Mouse (Mus musculus) kidney, embryonic 14.5 days (tissue): ENCODE measurements around the gene Foxn4. TPM values are rescaled to one million over a fixed set of nuclear protein-coding genes. Genes with fewer than 3 reads are reported as not detected.
A peak's percentile ranks its signal among the peaks of the same experiment; 100 is the strongest.

Experiments used
- ATAC-seq: fragments of 200-750 bp; cut with Nextera tagmentation; 2 replicates; pipeline ENCODE4 v1.8.0; 2017; ENCODE audit warnings: moderate number of reproducible peaks, mild to moderate bottlenecking, moderate TSS enrichment, moderate library complexity; ENCODE audit not compliant: low FRiP score, low TSS enrichment
- H3K27ac ChIP-seq: fragments of 300-500 bp; sonication (generic); 2 replicates; pipeline ENCODE4 v1.5.1; 2014; ENCODE audit warnings: low read depth, mild to moderate bottlenecking, low read length, moderate library complexity, mixed read lengths
- H3K27me3 ChIP-seq: fragments of 300-500 bp; sonication (generic); 2 replicates; pipeline ENCODE4 v1.6.1; 2014; ENCODE audit warnings: mild to moderate bottlenecking, low read length; ENCODE audit not compliant: control insufficient read depth, insufficient read depth
- H3K36me3 ChIP-seq: fragments of 300-500 bp; sonication (generic); 2 replicates; pipeline ENCODE4 v1.6.1; 2014; ENCODE audit warnings: low read length, mixed read lengths; ENCODE audit not compliant: control insufficient read depth, insufficient read depth
- H3K4me1 ChIP-seq: fragments of 300-500 bp; sonication (generic); 2 replicates; pipeline ENCODE4 v1.6.1; 2014; ENCODE audit warnings: low read length, mixed read lengths; ENCODE audit not compliant: control insufficient read depth, insufficient read depth
- H3K4me2 ChIP-seq: fragments of 300-500 bp; sonication (generic); replicated peaks from 2 replicates; pipeline ENCODE4 v1.6.1; 2014; ENCODE audit warnings: low read depth, mild to moderate bottlenecking, low read length
- H3K4me3 ChIP-seq: fragments of 300-500 bp; sonication (generic); 2 replicates; pipeline ENCODE4 v1.5.1; 2014; ENCODE audit warnings: mild to moderate bottlenecking, low read length
- H3K9ac ChIP-seq: fragments of 300-500 bp; sonication (generic); 2 replicates; pipeline ENCODE4 v1.6.1; 2014; ENCODE audit warnings: low read depth, mild to moderate bottlenecking, low read length, moderate library complexity
- H3K9me3 ChIP-seq: fragments of 300-500 bp; sonication (generic); 2 replicates; pipeline ENCODE4 v1.6.1; 2016; ENCODE audit warnings: low read length; ENCODE audit not compliant: control insufficient read depth
- WGBS: fragments of 180-500 bp; shearing (Covaris S2); extraction: QIAGEN DNeasy Blood & Tissue Kit; methylation state at CpG from one replicate; pipeline ENCODE4 v1.1.7; 2014; 5-methylcytosine and 5-hydroxymethylcytosine counted together
- polyA plus RNA-seq: library from polyadenylated mRNA; unstranded; fragments of >200 nt; fragmentation: Nextera tagmentation; extraction: Ambion mirVana; gene quantifications from 2 replicates; pipeline ENCODE4 v1.2.1, GENCODE M21; 2014

The Foxn4 gene
- 0.11 TPM in 1 of 2 replicates, not detected in the other for polyA plus RNA-seq

DNA sequence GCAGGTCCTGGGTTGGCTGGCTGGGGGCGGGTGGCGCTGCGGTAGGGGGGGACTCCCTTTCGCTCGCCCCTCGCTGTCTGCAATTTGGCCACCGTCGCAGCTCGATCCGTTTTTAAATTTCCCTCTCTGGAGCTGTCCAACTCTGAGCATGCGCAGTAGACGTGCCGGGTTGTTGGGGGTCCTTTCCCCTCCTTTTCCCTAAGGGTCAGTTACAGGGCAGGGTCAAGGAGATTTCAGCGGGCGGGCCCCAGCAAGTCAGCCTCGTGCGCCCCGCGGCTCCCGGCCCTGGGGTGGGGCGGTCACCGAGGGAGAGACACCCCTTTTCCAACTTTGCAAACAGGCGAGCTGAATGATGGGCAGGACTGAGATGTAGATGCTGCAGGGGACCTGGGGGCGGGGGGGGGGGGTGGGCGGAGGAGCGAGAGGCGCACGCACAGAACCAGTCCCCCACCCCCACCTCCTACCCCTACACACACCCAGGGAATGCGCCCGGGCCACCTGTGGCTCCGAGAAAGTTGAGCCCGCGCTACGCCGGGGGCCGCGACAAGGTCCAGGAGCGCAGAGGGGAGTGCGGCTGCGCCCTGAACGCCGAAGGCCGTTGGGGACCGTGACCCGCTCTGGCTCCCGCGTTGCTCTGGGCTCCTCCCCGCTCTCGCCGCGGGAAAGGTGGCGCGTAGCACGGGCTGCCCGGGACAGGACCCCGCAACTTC, at the start of gene Foxn4:
Foxn4 (minus strand) TSS at position 115 of the 710 bp plus-strand sequence.
- Histone ChIP-seq H3K4me1 (peaks cover 7% of the 10 kb centered on the region), H3K9me3 (no peaks in the 10 kb centered on the region), H3K4me3 (peak within 1 kb of the TSS; percentile 34), H3K4me2 (peak within 1 kb of the TSS; percentile 67), H3K27me3 (peaks cover 68% of the 10 kb centered on the region), H3K9ac (peak within 1 kb of the TSS; percentile 7; the same call in 1 of the 2 replicates), H3K36me3 (no peaks in the 10 kb centered on the region), H3K27ac (no peak within 1 kb of the TSS)
- peak; percentile 56; the same call in 1 of the 2 replicates for ATAC-seq
- under 1% methylated on average over 32 of the region's 56 CpGs for WGBS

DNA sequence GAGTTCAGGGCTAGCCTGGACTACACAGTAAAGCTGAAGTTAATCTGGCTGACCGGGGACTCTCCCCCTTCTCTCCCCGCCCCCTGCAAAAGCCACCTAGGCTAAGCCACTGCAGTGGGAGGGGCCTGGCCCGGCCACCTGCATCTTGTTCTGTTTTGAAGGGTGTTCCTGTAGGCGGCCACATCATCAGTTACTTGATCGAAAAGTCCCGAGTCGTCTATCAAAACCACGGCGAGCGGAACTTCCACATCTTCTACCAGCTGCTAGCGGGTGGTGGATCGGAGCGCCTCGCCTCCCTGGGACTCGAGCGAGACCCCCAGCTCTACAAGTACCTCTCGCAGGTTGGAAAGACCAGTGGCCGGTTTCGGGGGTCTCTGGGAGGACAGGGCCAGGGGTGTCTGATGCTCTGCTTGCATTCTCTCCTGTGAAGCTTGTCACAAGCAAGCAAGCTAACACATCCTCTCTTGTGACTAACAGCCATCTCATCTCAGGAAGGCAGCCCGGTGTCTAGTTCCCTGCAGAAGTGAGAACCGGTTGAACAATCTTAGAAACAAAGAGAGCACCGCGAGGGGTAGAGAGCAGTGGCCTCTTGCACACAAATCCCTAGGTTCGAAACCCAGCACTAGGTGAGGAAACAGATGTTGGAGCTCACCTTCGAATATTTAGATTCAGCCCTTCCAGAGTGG, 49.6 kb upstream of the Foxn4 start:
- Histone ChIP-seq H3K9ac (no peak overlapping the region), H3K4me3 (no peak overlapping the region), H3K36me3 (no peaks in the 10 kb centered on the region), H3K4me1 (no peaks in the 10 kb centered on the region), H3K4me2 (no peak overlapping the region; the same call in 1 of the 2 replicates), H3K9me3 (no peaks in the 10 kb centered on the region), H3K27ac (no peak overlapping the region), H3K27me3 (0 out of 2 replicates have a peak, but pooled peaks cover 6% of the 10 kb centered on the region)
- WGBS = 64% methylated on average over 25 of the region's 25 CpGs
- no peak for ATAC-seq

DNA sequence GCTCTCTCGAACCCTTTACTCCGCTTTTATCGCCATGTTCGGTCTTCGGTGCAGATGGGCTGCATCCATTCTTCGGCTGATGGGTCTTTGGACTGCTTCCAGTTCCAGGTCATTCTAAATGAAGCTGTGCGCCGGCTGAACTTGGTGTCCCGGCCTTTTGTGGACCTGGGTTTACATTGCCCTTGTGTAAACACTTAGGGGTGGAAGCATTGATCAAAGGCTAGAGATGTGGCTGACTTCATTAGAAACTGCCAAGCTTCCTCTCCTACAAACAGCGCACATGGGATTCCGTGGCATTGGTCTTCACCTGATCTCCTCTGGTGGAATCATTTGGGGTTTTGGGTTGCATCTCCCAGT, 36.1 kb upstream of the Foxn4 start:
- Histone ChIP-seq H3K36me3 (no peaks in the 10 kb centered on the region), H3K27ac (no peak overlapping the region), H3K9ac (0 out of 2 replicates have a peak overlapping the region, but pooled peaks have one; percentile 34), H3K27me3 (no peaks in the 10 kb centered on the region), H3K9me3 (no peaks in the 10 kb centered on the region), H3K4me3 (no peak overlapping the region), H3K4me1 (0 out of 2 replicates have a peak, but pooled peaks cover 3% of the 10 kb centered on the region), H3K4me2 (peak overlapping the region; percentile 34)
- WGBS = 44% methylated on average over 11 of the region's 11 CpGs
- ATAC-seq = no peak

DNA sequence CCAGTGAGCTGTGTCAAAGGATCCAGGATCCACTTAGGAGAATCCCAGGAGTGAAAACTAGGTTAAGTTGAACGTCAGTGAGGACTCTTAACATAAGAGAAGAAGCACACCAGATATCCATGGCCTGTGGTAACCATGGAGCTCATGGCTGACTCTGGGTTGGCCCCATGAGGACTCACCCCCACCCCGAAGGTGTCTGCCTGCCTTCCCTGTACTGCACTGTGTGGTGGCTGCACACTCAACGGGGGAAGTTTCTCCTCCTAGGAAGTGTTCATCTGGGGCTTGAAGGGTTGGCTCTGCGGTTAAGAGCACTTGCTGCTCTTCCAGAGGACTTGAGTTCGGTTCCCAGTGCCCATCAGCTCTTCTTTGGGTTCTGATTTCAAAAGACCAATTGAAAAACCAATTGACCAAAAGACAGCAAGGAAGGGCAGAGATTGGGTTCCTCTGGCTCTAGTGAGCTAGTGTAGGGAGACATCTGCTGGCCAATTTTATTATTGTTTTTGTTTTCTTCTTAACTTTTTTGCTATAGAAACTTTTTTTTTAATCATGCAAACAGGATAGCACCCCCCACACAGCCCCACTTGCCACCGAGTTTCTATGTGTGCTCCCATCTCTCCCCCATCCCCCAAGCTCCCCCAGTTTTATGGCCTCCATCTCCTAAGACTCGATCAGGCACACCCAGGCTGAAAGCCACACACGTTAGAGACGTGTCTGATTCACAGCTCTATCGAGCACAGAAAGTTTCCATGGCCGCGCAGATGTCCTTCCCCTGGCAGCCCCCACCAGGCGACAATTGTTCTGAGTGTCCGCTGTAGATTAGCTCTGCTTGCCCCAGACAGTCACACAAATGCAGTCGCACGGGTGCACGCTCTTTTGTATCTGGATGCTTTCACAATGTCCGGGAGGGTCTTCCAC, 35.4 kb upstream of the Foxn4 start:
- Histone ChIP-seq H3K27me3 (no peaks in the 10 kb centered on the region), H3K27ac (no peak overlapping the region), H3K4me1 (0 out of 2 replicates have a peak, but pooled peaks cover 3% of the 10 kb centered on the region), H3K4me2 (peak overlapping the region; percentile 34), H3K4me3 (no peak overlapping the region), H3K36me3 (no peaks in the 10 kb centered on the region), H3K9me3 (no peaks in the 10 kb centered on the region), H3K9ac (0 out of 2 replicates have a peak overlapping the region, but pooled peaks have one; percentile 34)
- WGBS = 50% methylated on average over 18 of the region's 18 CpGs
- ATAC-seq = peak; percentile 34; the same call in 1 of the 2 replicates

DNA sequence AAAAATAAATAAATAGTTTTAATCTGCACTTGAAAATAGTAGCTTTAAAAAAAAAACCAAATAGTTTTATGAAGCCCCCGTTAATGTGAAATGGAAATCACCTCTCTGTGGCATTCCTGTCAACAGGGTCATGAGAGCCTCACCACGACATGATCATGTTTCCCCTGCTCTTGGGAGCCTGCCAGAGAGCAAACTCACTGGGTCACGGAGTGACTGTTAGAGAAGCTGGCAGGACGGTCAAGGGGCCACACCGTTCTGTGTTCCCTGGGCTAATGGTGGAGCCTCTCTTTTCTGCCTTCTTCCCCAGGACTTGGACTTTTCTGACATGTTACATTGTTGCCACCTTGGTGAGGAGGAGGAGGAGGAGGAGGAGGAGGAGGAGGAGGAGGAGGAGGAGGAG, 32.9 kb upstream of the Foxn4 start:
- no peaks in the 10 kb centered on the region for H3K9me3 ChIP-seq
- no peak overlapping the region for H3K9ac ChIP-seq
- no peak overlapping the region for H3K4me3 ChIP-seq
- no peak for ATAC-seq
- no peaks in the 10 kb centered on the region for H3K27me3 ChIP-seq
- H3K27ac ChIP-seq = no peak overlapping the region
- 0 out of 2 replicates have a peak, but pooled peaks cover 3% of the 10 kb centered on the region for H3K4me1 ChIP-seq
- 23% methylated on average over 5 of the region's 5 CpGs for WGBS
- H3K4me2 ChIP-seq = no peak overlapping the region
- no peaks in the 10 kb centered on the region for H3K36me3 ChIP-seq

DNA sequence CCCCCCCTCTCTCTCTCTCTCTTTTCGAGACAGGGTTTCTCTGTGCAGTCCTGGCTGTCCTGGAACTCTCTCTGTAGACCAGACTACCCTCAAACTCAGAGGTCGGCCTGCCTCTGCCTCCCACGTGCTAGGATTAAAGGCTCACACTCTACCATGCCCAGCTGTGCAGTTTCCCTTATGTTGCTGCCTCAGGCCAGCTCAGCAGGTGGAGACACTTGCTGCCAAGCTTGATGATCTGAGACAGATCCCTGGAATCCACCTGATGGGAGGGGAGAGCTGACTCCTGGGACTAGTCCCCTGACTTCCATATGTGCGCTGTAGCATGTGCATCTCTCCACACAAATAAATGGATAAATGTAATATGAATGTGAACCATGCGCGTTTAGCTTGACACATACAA, 29.6 kb upstream of the Foxn4 start:
- no peak for ATAC-seq

DNA sequence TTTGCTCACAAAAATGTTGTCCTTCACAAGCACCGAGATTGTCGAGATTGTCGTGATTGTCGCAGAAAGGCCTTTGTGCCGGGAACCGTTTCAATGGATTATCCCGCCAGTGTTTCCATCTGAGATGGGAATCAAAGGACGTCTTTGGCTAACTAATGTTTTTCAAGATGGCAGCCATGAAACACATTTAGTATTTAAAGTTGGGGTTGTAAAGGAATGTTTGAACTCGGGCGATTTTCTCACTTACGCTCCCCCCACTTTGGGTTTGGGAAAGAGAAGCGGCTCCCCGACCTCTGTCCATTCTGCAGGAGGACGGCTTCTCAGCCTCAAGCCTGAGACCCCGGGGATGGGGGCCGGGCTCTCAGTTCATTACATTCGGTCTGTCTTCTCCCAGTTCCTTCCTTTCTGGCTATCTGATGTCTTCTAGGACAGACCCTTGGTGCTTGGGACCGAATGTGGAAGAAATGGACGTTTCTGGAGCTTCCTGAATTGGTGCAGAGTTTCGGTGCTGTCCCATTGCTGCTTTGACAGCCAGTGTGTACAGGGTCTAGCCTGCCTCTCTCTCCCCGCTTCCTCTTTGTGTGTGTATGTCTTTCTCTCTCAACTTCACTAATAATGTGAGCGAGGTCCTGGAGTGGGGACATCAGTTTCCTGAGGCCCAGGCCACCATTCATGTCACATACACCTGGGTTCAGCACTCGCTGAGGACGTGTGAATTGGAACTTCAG, 26.4 kb upstream of the Foxn4 start:
- Histone ChIP-seq H3K9ac (no peak overlapping the region), H3K4me3 (no peak overlapping the region), H3K4me2 (no peak overlapping the region), H3K27me3 (no peaks in the 10 kb centered on the region), H3K27ac (no peak overlapping the region), H3K36me3 (no peaks in the 10 kb centered on the region), H3K4me1 (no peaks in the 10 kb centered on the region), H3K9me3 (no peaks in the 10 kb centered on the region)
- 87% methylated on average over 24 of the region's 24 CpGs for WGBS
- ATAC-seq = no peak

More for the DNA sequence above, 29.6 kb upstream of the Foxn4 start:
- WGBS = 74% methylated on average over 6 of the region's 6 CpGs
- Histone ChIP-seq H3K9me3 (no peaks in the 10 kb centered on the region), H3K4me3 (no peak overlapping the region), H3K27me3 (no peaks in the 10 kb centered on the region), H3K27ac (no peak overlapping the region), H3K4me2 (no peak overlapping the region), H3K36me3 (no peaks in the 10 kb centered on the region), H3K4me1 (no peaks in the 10 kb centered on the region), H3K9ac (no peak overlapping the region)

DNA sequence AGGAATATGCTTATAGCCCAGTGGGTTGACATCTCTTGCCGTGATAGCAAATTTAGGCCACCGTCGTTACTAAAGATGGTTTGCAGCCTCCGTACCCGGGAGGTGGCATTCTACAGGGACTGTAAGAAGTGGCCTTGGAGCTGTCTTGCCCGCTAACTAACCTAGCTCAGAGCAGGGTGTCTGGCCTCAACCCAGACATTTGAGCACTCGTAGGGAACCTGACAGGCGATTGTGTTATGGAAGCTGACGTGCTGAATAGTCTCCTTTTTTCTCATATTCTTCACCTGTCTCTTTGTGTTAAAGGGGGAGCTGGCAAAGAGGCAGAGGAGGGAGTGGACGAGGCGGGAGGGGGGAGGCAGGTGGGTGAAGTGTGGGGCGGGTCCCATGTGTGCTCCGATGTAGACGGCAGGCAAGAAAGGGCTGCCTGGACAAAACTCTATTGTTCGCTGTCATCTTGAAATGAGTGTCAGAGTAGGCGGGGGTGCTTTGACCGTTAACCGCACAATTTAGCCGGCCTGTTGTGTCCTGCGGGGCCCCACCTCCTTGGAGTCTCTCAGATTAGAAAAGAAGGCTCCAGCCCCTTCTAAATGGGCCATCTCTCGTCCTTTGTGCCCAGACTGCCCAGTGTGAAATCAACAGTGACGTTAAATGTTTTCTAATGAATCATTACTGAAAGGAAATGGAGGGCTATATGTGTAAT, 25.7 kb upstream of the Foxn4 start:
- Histone ChIP-seq H3K9me3 (no peaks in the 10 kb centered on the region), H3K36me3 (no peaks in the 10 kb centered on the region), H3K27me3 (no peaks in the 10 kb centered on the region), H3K4me3 (no peak overlapping the region), H3K9ac (no peak overlapping the region), H3K27ac (no peak overlapping the region), H3K4me2 (no peak overlapping the region), H3K4me1 (no peaks in the 10 kb centered on the region)
- 67% methylated on average over 22 of the region's 22 CpGs for WGBS
- ATAC-seq = no peak
